Comparison of ENCODE assay signal across 23 mouse cellular contexts in genomic region chr1:127169516-127169915, GRCm38 (mm10). TPM values are rescaled to one million over a fixed set of nuclear protein-coding genes. Genes with fewer than 3 reads are reported as not detected.
DNase-seq lines count a peak whose midpoint lies in the region; ATAC-seq lines count a peak whose summit lies in the region.
"Had no signal": no experiment of that assay in that cellular context is flagged by ENCODE, and none has a peak within 500 bp of the region (broad histone marks: within the 10 kb centered on the region; RNA-seq: fewer than 3 reads in every experiment).

No protein-coding gene starts in this region.

- no peak overlapping the region for H3K27ac ChIP-seq in forebrain, embryonic 15.5 days (replicated peaks)
- no peak overlapping the region for H3K27ac ChIP-seq in forebrain, embryonic 12.5 days
- H3K27ac ChIP-seq: embryonic facial prominence, embryonic 12.5 days; heart, embryonic 10.5 days; hindbrain, embryonic 13.5 days; hindbrain, postnatal 0 days had no signal

- no peaks in the 10 kb centered on the region for H3K27me3 ChIP-seq in forebrain, embryonic 15.5 days
- no peaks in the 10 kb centered on the region for H3K27me3 ChIP-seq in forebrain, embryonic 12.5 days
- H3K27me3 ChIP-seq: embryonic facial prominence, embryonic 12.5 days; hindbrain, embryonic 13.5 days had no signal

- ATAC-seq in forebrain, embryonic 15.5 days (replicated peaks): peak; percentile 78
- no peak for ATAC-seq in forebrain, embryonic 12.5 days (ENCODE audit: low FRiP score)
- ATAC-seq: CD4-positive, CD25-positive, alpha-beta regulatory T cell, adult 4 months; hindbrain, postnatal 0 days had no signal

- 71% methylated on average over 8 of the region's 8 CpGs for WGBS in forebrain, embryonic 15.5 days
- WGBS in forebrain, embryonic 12.5 days: 92% methylated on average over 8 of the region's 8 CpGs

- H3K4me3 ChIP-seq in forebrain, embryonic 15.5 days: no peak overlapping the region
- no peak overlapping the region for H3K4me3 ChIP-seq in forebrain, embryonic 12.5 days (replicated peaks)
- H3K4me3 ChIP-seq: embryonic facial prominence, embryonic 12.5 days; heart, embryonic 10.5 days; hindbrain, embryonic 13.5 days had no signal

- H3K9me3 ChIP-seq in forebrain, embryonic 15.5 days: no peaks in the 10 kb centered on the region
- H3K9me3 ChIP-seq in forebrain, embryonic 12.5 days: no peaks in the 10 kb centered on the region
- H3K9me3 ChIP-seq: embryonic facial prominence, embryonic 12.5 days; heart, embryonic 10.5 days; hindbrain, embryonic 13.5 days had no signal

- no peak overlapping the region for H3K9ac ChIP-seq in forebrain, embryonic 15.5 days (replicated peaks)
- H3K9ac ChIP-seq in forebrain, embryonic 12.5 days: no peak overlapping the region
- H3K9ac ChIP-seq: embryonic facial prominence, embryonic 12.5 days; hindbrain, embryonic 13.5 days had no signal

- H3K36me3 ChIP-seq in forebrain, embryonic 15.5 days: no peaks in the 10 kb centered on the region
- no peaks in the 10 kb centered on the region for H3K36me3 ChIP-seq in forebrain, embryonic 12.5 days (replicated peaks)
- H3K36me3 ChIP-seq: embryonic facial prominence, embryonic 12.5 days; G1E; heart, embryonic 10.5 days; hindbrain, embryonic 13.5 days had no signal

- DNase-seq in cerebellum, postnatal 10 days: peak; percentile 22 to 25
- no peak for DNase-seq in cerebellum, adult 9-10 months
- peak; percentile 33 to 48 for DNase-seq in right cerebral cortex, postnatal 10 days (ENCODE audit: low spot score in 2 of 2)
- no peak for DNase-seq in right cerebral cortex, postnatal 14 days
- no peak for DNase-seq in gastrocnemius, postnatal 36 days
- DNase-seq: adrenal gland, adult 8-10 months; adrenal gland, postnatal 36 days; B cell, adult 2 months; cerebellum, adult 11-12 months; cerebellum, postnatal 25 days; gastrocnemius, postnatal 25 days; heart, adult 18-20 months; heart, postnatal 10 days; kidney, adult 11 months; kidney, adult 9 months had no signal

- intact Hi-C loops in gastrocnemius, postnatal 36 days (cut with DNase I): no loop called here

- no peak overlapping the region for H3K4me2 ChIP-seq in forebrain, embryonic 15.5 days (replicated peaks)
- H3K4me2 ChIP-seq in forebrain, embryonic 12.5 days: no peak overlapping the region
- H3K4me2 ChIP-seq: embryonic facial prominence, embryonic 12.5 days; hindbrain, embryonic 13.5 days had no signal

- H3K4me1 ChIP-seq in forebrain, embryonic 15.5 days: peaks cover 12% of the 10 kb centered on the region
- peaks cover 9% of the 10 kb centered on the region; the same call in 1 of the 2 replicates for H3K4me1 ChIP-seq in forebrain, embryonic 12.5 days
- H3K4me1 ChIP-seq: embryonic facial prominence, embryonic 12.5 days had no signal

RNA-seq across cellular contexts. Expression of gene Mgat5, which starts 35.3 kb away (rescaled TPM):
- polyA plus RNA-seq in forebrain, embryonic 15.5 days (2015; fragmentation: Nextera tagmentation; extraction: Ambion mirVana): 12.3 and 12.6 TPM in 2 replicates
- 9.7 and 10.5 TPM in 2 replicates for polyA plus RNA-seq in forebrain, embryonic 12.5 days (2016; fragmentation: Nextera tagmentation; extraction: Ambion mirVana)
- 1 to 10 TPM; 1.1 to 1.2 TPM for total RNA-seq in gastrocnemius, postnatal 36 days (2021)
- polyA plus RNA-seq: G1E had no signal

Comparison
In these comparisons a context has a peak if more than half of its experiments do, and no peak if none do; other contexts are left out.
1. DNase-seq: peak in cerebellum, postnatal 10 days (2 of 2) and right cerebral cortex, postnatal 10 days (2 of 2); none in cerebellum, adult 9-10 months (single experiment), right cerebral cortex, postnatal 14 days (single experiment) and gastrocnemius, postnatal 36 days (0 of 2).